Comparison of ENCODE assay signal across 28 mouse cellular contexts in the genomic region with DNA sequence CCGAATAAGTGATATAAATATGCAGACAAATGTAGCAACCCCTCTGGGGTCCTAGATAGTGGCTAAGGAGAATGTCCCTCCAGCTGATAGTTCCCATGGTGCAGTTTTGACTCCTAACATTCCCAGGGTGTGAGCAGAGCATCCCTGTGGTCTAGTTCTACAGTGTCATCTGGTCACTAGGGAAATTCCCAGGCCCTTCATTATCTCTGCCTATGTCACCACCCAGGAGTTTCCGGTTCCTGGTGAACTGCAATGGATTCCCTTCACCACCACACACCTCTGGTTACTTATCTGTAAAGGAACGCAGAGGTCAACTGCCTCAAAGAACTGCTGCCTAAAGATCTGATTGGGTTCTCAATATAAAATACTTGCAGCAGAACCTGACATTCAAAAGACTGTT. TPM values are rescaled to one million over a fixed set of nuclear protein-coding genes. Genes with fewer than 3 reads are reported as not detected.
"Had no signal": no experiment of that assay in that cellular context is flagged by ENCODE, and none has a peak within 500 bp of the region (broad histone marks: within the 10 kb centered on the region; RNA-seq: fewer than 3 reads in every experiment).

No protein-coding gene starts in this region.

- H3K9me3 ChIP-seq: embryonic facial prominence, embryonic 10.5 days; embryonic facial prominence, embryonic 12.5 days; embryonic facial prominence, embryonic 13.5 days; embryonic facial prominence, embryonic 15.5 days; forebrain, embryonic 10.5 days; forebrain, embryonic 12.5 days; forebrain, embryonic 13.5 days; forebrain, embryonic 15.5 days had no signal

- ATAC-seq: forebrain, embryonic 13.5 days; forebrain, embryonic 14.5 days; forebrain, embryonic 15.5 days; forebrain, embryonic 16.5 days; forebrain, postnatal 0 days had no signal

- H3K4me2 ChIP-seq: embryonic facial prominence, embryonic 12.5 days; embryonic facial prominence, embryonic 13.5 days; embryonic facial prominence, embryonic 15.5 days; forebrain, embryonic 12.5 days; forebrain, embryonic 13.5 days; forebrain, embryonic 15.5 days had no signal

- H3K4me3 ChIP-seq: embryonic facial prominence, embryonic 10.5 days; embryonic facial prominence, embryonic 12.5 days; embryonic facial prominence, embryonic 13.5 days; embryonic facial prominence, embryonic 15.5 days; erythroblast, embryonic 14.5 days; forebrain, embryonic 10.5 days; forebrain, embryonic 12.5 days; forebrain, embryonic 13.5 days; forebrain, embryonic 15.5 days; gastrocnemius, adult 2 months; heart, adult 2 months had no signal

- DNase-seq: cerebellum, adult 2 months; cerebellum, adult 8-10 months; cerebellum, adult 9-10 months; cerebellum, adult 9-11 months; cerebellum, postnatal 10 days; cerebellum, postnatal 14 days; cerebellum, postnatal 25 days; cerebellum, postnatal 36 days; embryo, embryonic 11 days; forebrain, postnatal 0 days; gastrocnemius, adult 2 months; gastrocnemius, postnatal 10 days; gastrocnemius, postnatal 14 days; gastrocnemius, postnatal 25 days; gastrocnemius, postnatal 36 days; heart, adult 18-20 months; heart, adult 2 months had no signal

- H3K9ac ChIP-seq: embryonic facial prominence, embryonic 12.5 days; embryonic facial prominence, embryonic 13.5 days; embryonic facial prominence, embryonic 15.5 days; forebrain, embryonic 12.5 days; forebrain, embryonic 13.5 days; forebrain, embryonic 15.5 days; forebrain, postnatal 0 days had no signal

- H3K36me3 ChIP-seq: embryonic facial prominence, embryonic 10.5 days; embryonic facial prominence, embryonic 12.5 days; embryonic facial prominence, embryonic 13.5 days; embryonic facial prominence, embryonic 15.5 days; forebrain, embryonic 10.5 days; forebrain, embryonic 12.5 days; forebrain, embryonic 15.5 days had no signal

- H3K27ac ChIP-seq: embryonic facial prominence, embryonic 10.5 days; embryonic facial prominence, embryonic 12.5 days; embryonic facial prominence, embryonic 13.5 days; embryonic facial prominence, embryonic 15.5 days; forebrain, embryonic 10.5 days; forebrain, embryonic 12.5 days; forebrain, embryonic 13.5 days; forebrain, embryonic 15.5 days; gastrocnemius, adult 2 months; heart, adult 2 months had no signal

- H3K27me3 ChIP-seq: embryonic facial prominence, embryonic 12.5 days; embryonic facial prominence, embryonic 13.5 days; embryonic facial prominence, embryonic 15.5 days; forebrain, embryonic 12.5 days; forebrain, embryonic 13.5 days; forebrain, embryonic 15.5 days had no signal

RNA-seq across cellular contexts. Expression of a gene that starts 54.5 kb away (rescaled TPM):
- polyA plus RNA-seq: erythroblast, embryonic 14.5 days had no signal
